Mouse (Mus musculus) cortical plate, adult 2 months (tissue): ENCODE measurements at regions not wholly inside any gene's neighbourhood (a gene's known extent, or its start where the extent isn't known, plus 50 kb on each side); places are given as distances from the start of the nearest gene placed in this dataset.
A peak's percentile ranks its signal among the peaks of the same experiment; 100 is the strongest.

Experiments
- H3K27ac ChIP-seq: fragments of 200-500 bp; 2 replicates; pipeline ENCODE4 v1.5.1; 2012; ENCODE audit warnings: low read length, control low read depth, inconsistent platforms; ENCODE audit not compliant: insufficient read depth
- H3K4me1 ChIP-seq: fragments of 200-500 bp; 2 replicates; pipeline ENCODE4 v1.6.1; 2011; ENCODE audit warnings: low read length; ENCODE audit not compliant: control insufficient read depth, insufficient read depth
- H3K4me3 ChIP-seq: fragments of 200-500 bp; 2 replicates; pipeline ENCODE4 v1.5.1; 2011; ENCODE audit warnings: mild to moderate bottlenecking, low read length, control low read depth; ENCODE audit not compliant: insufficient read depth
- CTCF ChIP-seq: fragments of 200-500 bp; IDR thresholded peaks from 2 replicates; pipeline ENCODE4 v1.5.1; 2011; ENCODE audit warnings: mild to moderate bottlenecking, control low read depth, low read length; ENCODE audit not compliant: insufficient read depth; ENCODE audit errors: extremely low read depth
- POLR2A ChIP-seq: fragments of 200-500 bp; IDR thresholded peaks from 2 replicates; pipeline ENCODE4 v1.6.1; 2011; ENCODE audit warnings: mild to moderate bottlenecking, low read length, control low read depth; ENCODE audit not compliant: insufficient read depth; ENCODE audit errors: extremely low read depth

DNA sequence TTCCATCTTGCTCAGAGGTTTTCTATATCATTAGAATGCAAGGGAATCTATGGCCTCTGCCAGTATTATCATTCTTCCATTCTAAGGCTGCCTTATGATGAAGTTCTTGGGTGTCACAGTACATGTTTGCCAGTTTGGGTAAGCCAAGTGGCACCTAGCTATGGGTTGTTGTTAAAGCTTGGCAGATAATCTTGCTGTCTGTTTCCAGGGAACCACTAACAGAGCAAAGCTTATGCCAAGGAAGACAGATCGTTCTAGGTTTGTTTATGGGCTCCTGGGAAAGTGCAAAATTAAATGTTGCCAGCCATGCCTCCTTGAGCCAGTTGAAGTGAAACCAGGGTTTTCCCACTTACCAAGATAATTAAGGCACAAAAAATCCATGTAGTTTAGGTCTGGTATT is 292.9 kb upstream of the Cobl start:
- no peaks in the 10 kb centered on the region for H3K4me1 ChIP-seq
- no peak overlapping the region for H3K4me3 ChIP-seq
- TF ChIP-seq CTCF (no peak), POLR2A (no peak)
- no peak overlapping the region for H3K27ac ChIP-seq

DNA sequence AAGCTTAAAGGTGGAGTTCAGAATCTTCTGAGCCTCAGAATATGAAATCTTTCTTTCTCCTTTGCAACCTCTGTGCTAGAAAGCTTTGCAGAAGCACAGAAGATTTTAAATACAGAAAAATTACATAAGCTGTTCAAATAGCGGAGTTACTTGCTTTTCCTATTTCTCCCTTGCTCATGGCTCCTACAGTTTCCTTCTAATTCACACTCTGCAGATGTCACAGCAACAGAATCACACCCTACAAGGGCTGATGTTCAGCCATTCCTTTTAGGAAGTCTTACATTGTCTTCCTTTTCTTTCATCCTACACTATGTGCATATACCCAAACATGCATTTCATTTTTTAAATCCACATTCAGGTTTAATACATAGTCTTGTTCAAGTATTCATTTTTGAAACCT is 285.3 kb upstream of the Cobl start:
- Histone ChIP-seq H3K27ac (0 out of 2 replicates have a peak overlapping the region, but pooled peaks have one; percentile 8), H3K4me1 (no peaks in the 10 kb centered on the region), H3K4me3 (no peak overlapping the region)
- no peak for TF ChIP-seq POLR2A
- TF ChIP-seq CTCF, result no peak

DNA sequence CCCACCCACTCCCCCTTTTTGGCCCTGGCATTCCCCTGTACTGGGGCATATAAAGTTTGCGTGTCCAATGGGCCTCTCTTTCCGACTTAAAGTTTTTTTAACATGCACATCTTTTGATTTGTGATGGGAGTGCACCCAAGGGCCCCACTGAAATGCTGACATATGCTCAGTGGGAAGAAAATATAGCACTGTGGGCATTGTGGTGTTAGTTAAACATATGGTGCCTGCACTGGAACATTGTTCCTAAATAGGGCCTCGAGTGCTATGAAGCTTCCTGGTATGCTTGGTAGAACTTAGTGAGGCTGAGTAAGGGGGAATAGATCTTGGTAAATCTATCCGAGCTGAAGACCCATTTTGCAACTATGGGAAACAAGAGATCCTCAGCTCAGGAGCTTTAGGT is 284.5 kb upstream of the Cobl start:
- Histone ChIP-seq H3K4me3 (no peak overlapping the region), H3K27ac (peak overlapping the region; percentile 8; the same call in 1 of the 2 replicates), H3K4me1 (no peaks in the 10 kb centered on the region)
- TF ChIP-seq POLR2A (no peak), CTCF (no peak)

DNA sequence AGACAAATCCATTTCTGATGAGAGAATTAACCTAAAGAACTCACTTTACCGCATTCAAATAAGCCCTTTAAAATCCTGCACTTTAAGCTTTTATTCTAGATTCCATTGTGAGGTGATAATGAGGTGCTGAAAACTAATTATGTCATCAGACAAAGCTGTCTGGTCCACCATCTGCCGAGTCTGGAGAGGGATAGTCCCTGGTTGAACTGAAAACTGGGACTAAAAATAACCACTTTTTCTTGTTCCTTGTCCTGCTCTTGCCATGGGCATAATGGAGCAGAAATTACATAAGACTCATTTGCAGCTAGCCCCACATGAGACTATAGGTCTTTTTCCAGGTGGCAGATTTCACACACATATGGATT is 277.4 kb upstream of the Cobl start:
- Histone ChIP-seq H3K27ac (no peak overlapping the region), H3K4me1 (peaks cover 2% of the 10 kb centered on the region; the same call in 1 of the 2 replicates), H3K4me3 (no peak overlapping the region)
- TF ChIP-seq POLR2A (no peak), CTCF (no peak)

DNA sequence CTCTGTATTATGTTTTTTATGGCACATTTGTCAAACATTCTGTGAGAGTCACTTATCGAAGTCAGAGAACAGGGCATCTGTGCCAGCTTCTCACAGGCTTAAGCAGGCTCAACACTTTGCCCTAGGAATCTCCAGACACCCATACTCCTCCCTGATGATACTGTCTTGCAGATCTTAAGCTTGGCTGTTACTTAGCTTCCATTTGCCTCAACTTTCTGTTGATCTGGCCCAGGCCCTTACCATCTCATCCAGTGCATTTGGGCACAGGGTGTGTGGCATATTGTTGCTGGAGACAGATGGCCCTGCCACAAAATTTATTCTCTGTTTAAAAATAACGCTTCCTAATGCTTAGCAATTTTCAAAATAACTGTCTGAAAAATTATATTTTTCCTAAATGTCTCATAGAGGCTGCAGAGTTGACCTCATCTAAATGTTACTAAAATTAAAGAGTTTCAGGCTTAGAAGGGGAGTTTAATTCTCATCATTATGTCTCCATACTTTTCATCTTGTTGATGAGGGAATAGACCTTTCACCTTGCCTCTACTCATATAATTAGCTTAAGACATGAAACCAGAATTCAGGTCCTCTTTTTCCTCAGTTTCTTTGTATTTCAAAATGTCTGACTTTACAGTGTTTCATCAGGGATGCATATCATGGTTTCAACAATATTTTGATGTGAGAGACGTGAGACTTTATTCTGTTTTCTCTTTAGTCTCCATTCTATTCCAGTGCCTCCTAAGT is 276.8 kb upstream of the Cobl start:
- TF ChIP-seq POLR2A (no peak), CTCF (no peak)
- Histone ChIP-seq H3K27ac (peak overlapping the region; percentile 35; the same call in 1 of the 2 replicates), H3K4me1 (peaks cover 2% of the 10 kb centered on the region; the same call in 1 of the 2 replicates), H3K4me3 (no peak overlapping the region)

DNA sequence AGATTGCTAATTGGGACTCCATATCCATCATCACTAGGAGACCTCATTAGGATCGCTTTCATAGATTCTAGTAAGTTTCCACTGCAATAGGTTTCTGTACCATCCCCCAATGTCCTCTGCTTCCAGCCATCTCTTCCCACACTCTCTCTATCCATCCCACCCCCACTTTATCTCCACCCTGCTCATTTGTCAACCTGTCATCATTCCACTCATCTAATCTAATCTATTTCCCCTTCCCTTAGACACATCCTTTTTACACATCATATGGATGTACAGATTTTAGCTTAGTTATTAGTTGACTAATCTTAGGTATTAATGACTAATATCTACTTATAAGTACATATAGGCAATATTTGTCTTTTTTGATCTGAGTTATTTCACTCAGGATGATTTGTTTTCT is 269.5 kb upstream of the Cobl start:
- no peak overlapping the region for H3K27ac ChIP-seq
- no peaks in the 10 kb centered on the region for H3K4me1 ChIP-seq
- no peak overlapping the region for H3K4me3 ChIP-seq
- no peak for TF ChIP-seq POLR2A
- TF ChIP-seq CTCF, result no peak

DNA sequence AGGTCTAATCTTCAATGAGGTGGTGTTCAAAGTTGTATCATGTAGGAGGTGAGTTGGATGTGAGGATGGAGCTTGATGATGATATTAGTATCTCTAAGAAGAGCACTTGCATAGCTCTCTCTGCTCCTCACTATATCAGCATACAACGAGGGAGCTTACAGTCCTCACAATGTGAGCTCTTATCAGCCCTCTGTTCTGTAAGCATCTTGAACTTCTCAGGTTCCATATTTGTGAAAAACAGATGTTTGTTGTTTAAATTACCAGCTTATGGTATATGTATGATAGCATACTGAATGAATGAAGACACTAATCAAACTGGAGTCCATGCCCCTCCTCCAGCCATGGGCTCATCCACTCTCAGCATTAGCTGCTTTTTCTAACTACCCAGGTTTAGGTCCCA is 262.5 kb upstream of the Cobl start:
- Histone ChIP-seq H3K4me3 (no peak overlapping the region), H3K4me1 (no peaks in the 10 kb centered on the region), H3K27ac (no peak overlapping the region)
- TF ChIP-seq CTCF, result no peak
- no peak for TF ChIP-seq POLR2A

DNA sequence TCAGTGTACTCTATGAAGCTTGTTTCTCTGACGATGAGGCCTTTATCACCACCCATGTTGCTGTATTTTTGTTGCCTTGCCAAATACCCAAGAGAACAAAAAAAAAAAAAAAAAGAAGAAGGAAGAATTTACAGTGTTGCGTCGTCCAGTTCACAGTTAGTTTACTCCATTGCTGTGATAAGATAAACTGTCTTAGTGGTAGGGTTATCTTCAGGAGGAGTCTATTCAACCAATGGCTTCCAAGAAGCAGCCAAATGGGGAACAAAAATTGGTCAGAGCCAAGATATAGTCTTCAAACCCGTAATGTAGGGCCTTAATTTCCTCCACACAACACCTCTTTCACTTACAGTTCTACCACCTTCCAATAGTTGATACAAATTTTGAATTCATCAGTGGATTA is 261.7 kb upstream of the Cobl start:
- TF ChIP-seq CTCF (no peak), POLR2A (no peak)
- H3K4me3 ChIP-seq, result no peak overlapping the region
- H3K27ac ChIP-seq, result no peak overlapping the region
- no peaks in the 10 kb centered on the region for H3K4me1 ChIP-seq

DNA sequence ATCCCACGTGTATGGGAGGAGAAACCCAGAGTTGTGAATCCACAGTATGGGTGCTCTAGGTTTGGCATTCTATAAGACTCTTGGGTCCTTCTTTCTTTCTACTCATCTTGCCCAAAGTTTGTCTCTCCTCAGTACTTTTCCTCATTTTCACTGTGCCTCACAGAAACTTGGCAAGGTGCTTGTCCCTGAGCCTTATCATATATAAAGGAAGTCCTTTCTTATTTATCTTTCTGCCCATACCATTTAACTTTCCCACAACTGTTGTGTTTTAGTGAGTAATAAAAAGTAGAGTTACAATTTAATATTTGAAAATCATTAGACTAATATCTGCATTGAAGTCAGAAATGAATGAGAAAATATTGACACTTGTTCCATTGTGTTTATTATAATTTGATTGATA is 257.6 kb upstream of the Cobl start:
- Histone ChIP-seq H3K27ac (no peak overlapping the region), H3K4me1 (no peaks in the 10 kb centered on the region), H3K4me3 (no peak overlapping the region)
- TF ChIP-seq POLR2A (no peak), CTCF (no peak)

DNA sequence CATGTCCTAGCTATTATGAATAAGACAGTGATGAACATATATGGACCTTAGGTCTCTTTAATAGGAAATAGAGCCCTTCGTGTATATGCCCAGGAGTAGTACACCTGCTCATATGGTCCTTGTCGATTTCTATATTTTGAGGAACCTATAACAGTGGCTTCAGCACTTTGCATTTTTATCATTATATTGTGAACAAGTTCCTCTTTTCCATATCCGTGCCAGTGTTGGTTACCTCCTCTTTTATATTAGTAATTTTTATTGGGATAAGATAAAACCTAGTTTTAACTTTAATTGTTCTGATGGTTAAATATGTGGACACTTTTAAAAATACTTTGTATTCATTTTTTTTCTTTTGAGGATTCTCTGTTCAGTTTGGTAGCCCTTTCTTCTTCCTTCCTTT is 255.4 kb upstream of the Cobl start:
- H3K4me1 ChIP-seq, result no peaks in the 10 kb centered on the region
- H3K4me3 ChIP-seq, result no peak overlapping the region
- H3K27ac ChIP-seq, result no peak overlapping the region
- no peak for TF ChIP-seq POLR2A
- no peak for TF ChIP-seq CTCF
